Mouse (Mus musculus) bone marrow, adult 2 months (tissue): Measurements from ENCODE around the gene Sowaha. TPM values are rescaled to one million over a fixed set of nuclear protein-coding genes. Genes with fewer than 3 reads are reported as not detected.
A peak's percentile ranks its signal among the peaks of the same experiment; 100 is the strongest.

ENCODE experiments used
- H3K27ac ChIP-seq: fragments of 200-500 bp; 2 replicates; pipeline ENCODE4 v1.5.1; 2012; ENCODE audit warnings: low read depth, mild to moderate bottlenecking, control low read depth, inconsistent platforms, low read length; ENCODE audit not compliant: control insufficient read depth, poor library complexity, insufficient read depth
- H3K4me1 ChIP-seq: fragments of 200-500 bp; 2 replicates; pipeline ENCODE4 v1.6.1; 2011; ENCODE audit warnings: low read length; ENCODE audit not compliant: control insufficient read depth, insufficient read depth
- H3K4me3 ChIP-seq: fragments of 200-500 bp; replicated peaks from 2 replicates; pipeline ENCODE3; 2011; ENCODE audit warnings: mild to moderate bottlenecking, low read depth, low read length, control low read depth; ENCODE audit not compliant: control insufficient read depth
- CTCF ChIP-seq: fragments of 200-500 bp; IDR thresholded peaks from 2 replicates; pipeline ENCODE4 v1.5.1; 2011; ENCODE audit warnings: low read length, control low read depth; ENCODE audit not compliant: control insufficient read depth, insufficient read depth
- POLR2A ChIP-seq: fragments of 200-500 bp; IDR thresholded peaks from 2 replicates; pipeline ENCODE4 v1.6.1; 2011; ENCODE audit warnings: low read depth, mild to moderate bottlenecking, control low read depth, low read length, borderline replicate concordance; ENCODE audit not compliant: control insufficient read depth
- WGBS: fragments of 180-500 bp; shearing (Covaris S2); methylation state at CpG from one replicate; pipeline ENCODE4 v1.1.7; 2018; 5-methylcytosine and 5-hydroxymethylcytosine counted together
- polyA plus RNA-seq: library from polyadenylated mRNA; stranded (reverse); fragments of >200 nt; gene quantifications from 2 replicates; pipeline ENCODE4 v1.2.4, GENCODE M21; 2011; ENCODE audit warnings: low replicate concordance; ENCODE audit not compliant: missing spikeins, insufficient read depth, insufficient read length

Gene Sowaha
- polyA plus RNA-seq, 1 experiment, result 8.2 TPM

DNA sequence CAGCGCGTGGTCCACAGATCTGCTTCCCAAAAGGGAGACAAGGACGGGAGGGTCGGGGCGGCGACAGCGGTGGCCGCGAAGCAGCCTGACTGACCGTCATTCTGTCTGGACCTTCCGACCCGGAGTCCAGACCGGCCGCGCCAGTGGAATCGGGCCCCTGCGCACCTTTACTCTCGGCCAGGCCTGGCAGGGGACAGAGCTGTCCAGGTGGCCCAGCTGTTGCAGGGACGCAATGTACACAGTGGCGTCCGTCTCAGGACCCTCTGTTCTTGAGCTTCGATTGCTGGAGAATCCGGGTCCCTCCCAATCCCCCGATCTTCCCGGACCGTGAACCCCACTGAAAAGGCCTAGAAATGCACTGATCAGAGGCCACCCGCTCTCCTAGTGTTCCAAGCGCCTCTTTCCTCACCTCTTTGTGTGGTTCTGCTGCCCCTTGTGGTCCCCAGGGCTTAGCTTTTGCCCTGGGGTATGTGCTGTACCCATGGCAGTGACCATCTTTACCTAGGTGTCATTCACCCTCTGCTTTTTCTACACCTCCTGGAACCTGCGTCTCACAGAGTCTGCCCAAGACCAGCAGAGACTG lies 22.6 kb downstream of the Sowaha start:
- Histone ChIP-seq H3K4me1 (no peaks in the 10 kb centered on the region), H3K27ac (no peak overlapping the region), H3K4me3 (peak overlapping the region; percentile 44)
- TF ChIP-seq POLR2A (no peak), CTCF (no peak)
- 23% methylated on average over 29 of the region's 29 CpGs for WGBS

DNA sequence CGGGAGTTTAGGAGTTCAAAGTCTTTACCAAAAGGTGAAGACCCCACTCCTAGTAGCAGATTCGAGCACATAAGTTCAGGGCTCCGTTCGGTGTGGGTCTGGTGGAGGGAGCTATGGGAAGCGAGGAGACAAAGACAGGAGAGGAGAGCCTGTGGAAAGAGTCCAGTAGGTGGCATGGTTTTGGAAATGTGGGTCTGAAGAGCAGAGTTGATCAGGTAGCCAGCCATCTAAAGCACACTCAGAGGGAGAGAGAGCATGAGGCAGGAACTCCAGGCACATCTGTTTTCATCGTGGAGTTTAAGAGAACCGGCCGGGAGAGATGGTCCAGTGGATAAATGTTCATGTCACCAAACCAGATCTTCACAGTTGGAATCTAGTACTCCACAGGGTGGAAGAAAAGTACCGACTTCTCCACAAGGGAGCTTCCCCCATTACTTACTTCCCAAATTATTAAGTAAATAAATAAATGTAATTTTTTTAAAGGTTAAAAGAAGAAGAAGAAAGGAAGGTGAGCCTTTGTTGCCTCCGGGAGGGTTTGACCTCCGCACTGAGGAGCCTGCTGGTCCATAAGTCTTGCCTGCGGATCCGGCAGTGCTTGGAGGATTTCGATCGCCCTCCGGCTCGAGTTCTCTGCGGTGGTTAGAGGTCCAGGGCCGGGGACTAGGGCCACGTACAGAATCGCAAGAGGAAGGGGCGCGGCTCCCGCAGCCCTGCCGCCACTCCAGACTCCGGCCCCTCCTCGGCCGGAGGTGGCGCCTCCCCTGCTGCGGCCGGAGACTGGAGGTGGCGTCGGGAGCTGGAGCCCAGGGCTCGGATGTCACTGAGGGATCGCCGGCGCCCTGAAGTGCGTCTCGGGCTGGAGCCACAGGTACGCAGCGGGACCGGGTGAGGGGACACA lies 23.4 kb downstream of the Sowaha start, which contains the start of the genes Gm10447 and Shroom1:
Gene Gm10447, minus strand, starts transcription at position 637 of the 898 bp plus-strand sequence.
Gene Shroom1, plus strand, starts transcription at position 732 of the 898 bp plus-strand sequence.
- no peaks in the 10 kb centered on the region for H3K4me1 ChIP-seq
- H3K27ac ChIP-seq, result no peak within 1 kb of the TSS
- 6% methylated on average over 42 of the region's 42 CpGs for WGBS

DNA sequence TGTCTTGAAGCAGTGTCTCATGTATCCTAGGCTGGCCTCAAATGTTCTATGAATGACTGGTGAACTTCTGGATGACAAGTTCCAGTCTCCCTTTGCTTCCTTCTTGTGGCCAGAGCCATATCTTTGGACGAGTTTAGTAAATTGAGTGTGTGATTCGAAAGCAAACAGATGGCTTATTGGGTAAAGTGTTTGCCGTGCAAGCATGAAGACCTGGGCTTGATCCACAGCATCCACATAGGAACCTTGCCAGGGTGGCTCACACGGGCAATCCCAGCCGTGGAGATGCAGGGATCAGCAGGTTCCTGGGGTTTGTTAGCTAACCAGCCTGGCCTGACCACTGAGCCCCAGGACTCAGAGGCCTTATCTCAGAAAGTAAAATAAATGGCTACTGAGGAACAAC lies 27.0 kb downstream of the Sowaha start:
- no peak overlapping the region for H3K27ac ChIP-seq
- no peak overlapping the region for H3K4me3 ChIP-seq
- TF ChIP-seq CTCF (no peak), POLR2A (no peak)
- H3K4me1 ChIP-seq, result no peaks in the 10 kb centered on the region
- 72% methylated on average over 5 of the region's 5 CpGs for WGBS

More for the DNA sequence above, 23.4 kb downstream of the Sowaha start, which contains the start of the genes Gm10447 and Shroom1:
- H3K4me3 ChIP-seq, result peak within 1 kb of the TSS; percentile 44
- TF ChIP-seq CTCF (no peak), POLR2A (no peak)

DNA sequence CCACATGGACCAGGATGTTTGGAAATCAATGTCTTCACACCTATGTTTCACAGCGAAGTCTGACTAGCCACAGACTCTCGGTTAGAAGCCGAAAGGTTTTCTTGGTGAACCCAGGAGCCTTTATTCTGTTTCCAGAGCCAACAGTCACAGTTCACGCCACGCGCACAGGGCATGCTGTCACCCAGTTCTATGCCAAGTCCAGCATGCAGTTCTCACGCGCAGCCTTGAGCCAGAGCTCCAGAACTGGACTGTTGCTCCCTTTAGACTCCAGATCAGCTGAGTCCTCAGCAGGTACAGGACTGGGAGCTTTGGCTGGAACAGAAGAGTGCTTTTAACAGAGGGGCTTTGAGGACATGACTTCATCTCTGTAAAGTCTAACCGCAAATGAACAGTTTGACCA lies 27.7 kb downstream of the Sowaha start:
- H3K4me3 ChIP-seq, result no peak overlapping the region
- TF ChIP-seq CTCF, result no peak
- H3K27ac ChIP-seq, result no peak overlapping the region
- WGBS, result 90% methylated on average over 9 of the region's 9 CpGs
- H3K4me1 ChIP-seq, result no peaks in the 10 kb centered on the region

DNA sequence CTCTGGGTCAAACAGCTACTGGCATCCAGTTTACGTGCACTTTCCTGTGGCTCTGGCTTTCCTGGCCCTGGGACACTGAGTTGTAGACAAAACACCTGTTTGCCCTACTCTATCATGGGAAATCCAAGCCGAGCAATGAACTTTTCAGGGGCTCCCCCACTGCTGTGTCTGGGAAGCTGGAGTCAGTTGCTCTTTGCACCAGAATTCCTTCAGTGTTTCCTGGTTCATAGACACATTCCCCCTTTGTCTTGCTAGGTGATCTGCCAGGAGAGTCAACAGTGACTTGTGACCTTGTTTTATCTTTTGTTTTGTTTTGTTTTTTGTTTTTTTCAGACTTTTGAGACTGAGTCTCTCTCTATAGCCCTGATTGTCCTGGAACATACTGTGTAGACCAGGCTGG lies 28.7 kb downstream of the Sowaha start:
- H3K27ac ChIP-seq, result no peak overlapping the region
- no peak for TF ChIP-seq POLR2A
- no peak for TF ChIP-seq CTCF
- H3K4me1 ChIP-seq, result no peaks in the 10 kb centered on the region
- H3K4me3 ChIP-seq, result no peak overlapping the region
- WGBS, result 68% methylated on average over 2 of the region's 2 CpGs

DNA sequence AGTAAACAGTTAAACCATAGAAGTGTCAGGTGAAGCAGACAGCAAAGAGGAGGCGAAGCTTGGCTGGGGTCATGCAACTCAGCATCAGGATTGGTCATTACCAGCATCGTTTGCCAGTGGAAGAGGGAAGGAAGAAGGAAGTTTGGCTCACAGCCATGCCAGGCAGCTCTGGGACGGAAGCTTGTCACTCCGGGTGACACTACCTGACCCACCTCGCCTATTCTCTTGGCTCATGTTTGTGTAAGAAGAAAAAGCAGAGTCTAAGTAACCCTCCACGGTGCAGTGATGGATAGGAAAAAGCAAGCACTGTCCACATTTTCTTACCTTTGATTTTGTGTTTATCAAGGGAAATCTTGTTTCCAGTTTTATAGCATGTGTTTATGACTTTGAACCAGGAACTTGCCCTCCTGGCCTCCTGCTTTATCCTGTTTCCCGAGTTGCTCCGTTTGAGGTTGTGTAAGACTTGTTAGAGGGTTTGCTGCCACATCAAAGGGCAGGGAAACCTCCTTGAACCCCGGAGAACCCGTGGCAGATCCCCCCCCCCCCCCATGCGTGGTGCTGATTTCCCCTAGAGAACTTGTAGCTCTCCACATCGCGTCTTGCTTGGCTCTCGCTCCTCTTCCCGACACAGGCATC lies 29.9 kb downstream of the Sowaha start:
- WGBS, result 7% methylated on average over 15 of the region's 15 CpGs

DNA sequence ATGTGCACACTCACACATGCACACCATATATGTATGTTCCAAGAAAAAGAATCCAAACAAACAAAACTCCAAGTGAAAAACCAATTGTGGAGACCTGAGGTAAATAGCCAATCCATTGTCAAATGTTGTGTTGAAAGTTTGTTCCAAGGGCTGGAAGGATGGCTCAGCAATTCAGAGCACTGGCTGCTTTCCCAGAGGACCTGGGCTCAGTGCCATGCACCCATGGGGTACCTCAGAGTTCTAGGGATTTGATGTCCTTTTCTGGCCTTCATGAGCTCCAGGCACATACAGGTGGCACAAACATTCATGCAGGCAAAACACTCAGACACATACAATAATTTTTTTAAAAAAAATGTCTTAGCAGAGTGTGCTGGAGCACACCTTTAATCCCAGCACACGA lies 31.5 kb downstream of the Sowaha start:
- no peak for TF ChIP-seq CTCF
- no peak for TF ChIP-seq POLR2A
- 85% methylated on average over 1 of the region's 1 CpGs for WGBS
- no peaks in the 10 kb centered on the region; the same call in 1 of the 2 replicates for H3K4me1 ChIP-seq
- no peak overlapping the region for H3K4me3 ChIP-seq
- H3K27ac ChIP-seq, result no peak overlapping the region

More for the DNA sequence above, 29.9 kb downstream of the Sowaha start:
- H3K4me1 ChIP-seq, result no peaks in the 10 kb centered on the region
- H3K27ac ChIP-seq, result no peak overlapping the region
- H3K4me3 ChIP-seq, result no peak overlapping the region
- TF ChIP-seq POLR2A, result no peak
- no peak for TF ChIP-seq CTCF

DNA sequence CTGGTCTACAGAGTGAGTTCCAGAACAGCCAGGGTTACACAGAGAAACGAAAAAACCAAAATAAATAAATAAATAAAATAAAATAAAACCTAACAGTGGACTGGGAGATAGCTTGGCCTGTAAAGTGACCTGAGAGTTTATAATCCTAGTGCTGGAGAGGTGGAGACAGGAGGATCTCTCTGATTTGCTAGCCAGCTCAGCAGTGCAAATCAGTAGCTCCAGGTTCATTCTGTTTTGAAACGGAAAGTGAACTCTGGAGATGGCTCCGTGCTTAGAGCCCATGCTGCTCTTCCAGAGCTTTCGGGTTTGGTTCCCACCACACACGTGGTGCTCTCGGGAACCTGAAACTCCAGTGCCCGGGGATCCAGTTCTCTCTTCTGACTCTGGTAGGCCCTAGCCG lies 32.1 kb downstream of the Sowaha start:
- WGBS, result 86% methylated on average over 8 of the region's 8 CpGs
- TF ChIP-seq POLR2A (no peak), CTCF (no peak)
- Histone ChIP-seq H3K4me1 (no peaks in the 10 kb centered on the region; the same call in 1 of the 2 replicates), H3K4me3 (no peak overlapping the region), H3K27ac (no peak overlapping the region)
